In the genomic region with DNA sequence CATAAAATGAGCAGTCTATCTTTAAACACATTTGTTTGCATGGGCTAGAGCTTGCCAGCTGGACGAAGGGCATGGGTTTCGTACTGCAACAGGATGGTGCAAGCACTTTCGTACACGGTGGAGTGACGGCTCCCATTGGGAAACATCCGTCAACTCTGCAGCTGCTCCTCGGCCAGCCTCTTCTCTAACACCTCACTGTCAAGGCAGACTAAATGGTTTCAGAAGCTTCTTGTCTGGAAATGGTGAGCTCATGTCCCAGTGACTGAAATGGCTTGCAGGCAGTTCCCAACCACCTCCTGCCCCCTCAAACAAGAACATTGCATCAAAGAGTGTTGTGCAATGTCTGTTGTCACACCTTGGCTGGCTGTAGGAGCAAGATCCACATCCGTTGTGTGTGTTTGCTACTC, we compare ENCODE assay signal across 10 mouse cellular contexts.
DNase-seq lines count a peak whose midpoint lies in the region; ATAC-seq and TF ChIP-seq lines count a peak whose summit lies in the region.
"Had no signal": no experiment of that assay in that cellular context is flagged by ENCODE, and none has a peak within 500 bp of the region (broad histone marks: within the 10 kb centered on the region; RNA-seq: fewer than 3 reads in every experiment).

No protein-coding gene starts in this region.

- no peak for TF ChIP-seq CTCF in hindbrain, postnatal 0 days (IDR thresholded peaks at IDR 0.05; ENCODE audit: low read depth)
- no peak for TF ChIP-seq CTCF in liver, embryonic 14.5 days (IDR thresholded peaks at IDR 0.05; ENCODE audit: low read depth)
- no peak for TF ChIP-seq CTCF in thymus, adult 2 months (IDR thresholded peaks at IDR 0.05; ENCODE audit: borderline replicate concordance, control insufficient read depth, extremely low read depth, insufficient read depth, low read length, poor library complexity)

- no peak overlapping the region for H3K4me2 ChIP-seq in hindbrain, postnatal 0 days (ENCODE audit: low read depth, low read length)
- H3K4me2 ChIP-seq in hindbrain, embryonic 13.5 days, result no peak overlapping the region
- H3K4me2 ChIP-seq in liver, embryonic 14.5 days (ENCODE audit: low read depth), result no peak overlapping the region
- H3K4me2 ChIP-seq: embryonic facial prominence, embryonic 12.5 days; heart, embryonic 13.5 days had no signal

- no peak overlapping the region for H3K4me3 ChIP-seq in hindbrain, postnatal 0 days (ENCODE audit: low read length)
- H3K4me3 ChIP-seq in hindbrain, embryonic 13.5 days, result no peak overlapping the region
- no peak overlapping the region for H3K4me3 ChIP-seq in liver, embryonic 14.5 days (ENCODE audit: insufficient read depth in 1 of 2, low read depth in 2 of 2, low read length in 2 of 2)
- H3K4me3 ChIP-seq in thymus, adult 2 months (ENCODE audit: control insufficient read depth, insufficient read depth, low read length), result no peak overlapping the region
- H3K4me3 ChIP-seq: embryonic facial prominence, embryonic 12.5 days; heart, embryonic 13.5 days had no signal

- no peaks in the 10 kb centered on the region for H3K4me1 ChIP-seq in hindbrain, postnatal 0 days (ENCODE audit: insufficient read depth, low read length)
- H3K4me1 ChIP-seq in hindbrain, embryonic 13.5 days (replicated peaks), result 0 out of 2 replicates have a peak, but pooled peaks cover 5% of the 10 kb centered on the region
- no peaks in the 10 kb centered on the region; a peak in 1 of 4 replicates for H3K4me1 ChIP-seq in liver, embryonic 14.5 days (replicated peaks; ENCODE audit: control insufficient read depth in 2 of 2, insufficient read depth in 2 of 2, low read length in 1 of 2)
- H3K4me1 ChIP-seq in thymus, adult 2 months (replicated peaks; ENCODE audit: control insufficient read depth, insufficient read depth, low read length), result no peaks in the 10 kb centered on the region

- H3K36me3 ChIP-seq in hindbrain, postnatal 0 days (ENCODE audit: insufficient read depth, low read length), result no peaks in the 10 kb centered on the region
- H3K36me3 ChIP-seq in hindbrain, embryonic 13.5 days, result no peaks in the 10 kb centered on the region
- no peaks in the 10 kb centered on the region for H3K36me3 ChIP-seq in liver, embryonic 14.5 days (replicated peaks; ENCODE audit: control insufficient read depth, insufficient read depth, low read depth)
- no peaks in the 10 kb centered on the region for H3K36me3 ChIP-seq in thymus, adult 2 months (ENCODE audit: control insufficient read depth, insufficient read depth, low read length)
- H3K36me3 ChIP-seq: embryonic facial prominence, embryonic 12.5 days; heart, embryonic 13.5 days had no signal

- no peaks in the 10 kb centered on the region for H3K27me3 ChIP-seq in hindbrain, postnatal 0 days (ENCODE audit: insufficient read depth, low read length)
- H3K27me3 ChIP-seq in hindbrain, embryonic 13.5 days, result no peaks in the 10 kb centered on the region
- H3K27me3 ChIP-seq in liver, embryonic 14.5 days (ENCODE audit: control insufficient read depth, insufficient read depth, low read length), result no peaks in the 10 kb centered on the region
- no peaks in the 10 kb centered on the region for H3K27me3 ChIP-seq in thymus, adult 2 months (ENCODE audit: control insufficient read depth, insufficient read depth, low read length)
- H3K27me3 ChIP-seq: embryonic facial prominence, embryonic 12.5 days; heart, embryonic 13.5 days had no signal

- no peaks in the 10 kb centered on the region for H3K9me3 ChIP-seq in hindbrain, postnatal 0 days (ENCODE audit: low read length)
- no peaks in the 10 kb centered on the region for H3K9me3 ChIP-seq in hindbrain, embryonic 13.5 days
- H3K9me3 ChIP-seq in liver, embryonic 14.5 days (ENCODE audit: control insufficient read depth, low read length), result no peaks in the 10 kb centered on the region
- H3K9me3 ChIP-seq: embryonic facial prominence, embryonic 12.5 days; heart, embryonic 13.5 days had no signal

- no peak overlapping the region for H3K9ac ChIP-seq in hindbrain, postnatal 0 days (replicated peaks; ENCODE audit: low read length)
- H3K9ac ChIP-seq in hindbrain, embryonic 13.5 days, result no peak overlapping the region
- no peak overlapping the region for H3K9ac ChIP-seq in liver, embryonic 14.5 days (replicated peaks)
- H3K9ac ChIP-seq: embryonic facial prominence, embryonic 12.5 days; heart, embryonic 13.5 days had no signal

- peak; percentile 40 for DNase-seq in hindbrain, postnatal 0 days (ENCODE audit: low spot score)
- DNase-seq in gastrocnemius, adult 8-10 months (ENCODE audit: low spot score in 2 of 2), result peak; percentile 37 to 57
- peak; percentile 3 to 17 (median 6) for DNase-seq in liver, embryonic 14.5 days (ENCODE audit: low read depth in 3 of 3, low spot score in 3 of 3)
- DNase-seq in thymus, adult 2 months, result no peak
- no peak for DNase-seq in cerebellum, postnatal 14 days
- DNase-seq in embryo, embryonic 10.5 days (ENCODE audit: low spot score), result no peak

- no peak for TF ChIP-seq POLR2A in thymus, adult 2 months (IDR thresholded peaks at IDR 0.05; ENCODE audit: control insufficient read depth, extremely low read depth, insufficient read depth, low read length, poor library complexity)

- 44% methylated on average over 8 of the region's 8 CpGs for WGBS in hindbrain, postnatal 0 days
- 62% methylated on average over 8 of the region's 8 CpGs for WGBS in hindbrain, embryonic 13.5 days
- 61% methylated on average over 8 of the region's 8 CpGs for WGBS in liver, embryonic 14.5 days (ENCODE audit: insufficient replicate concordance)
- 87% methylated on average over 8 of the region's 8 CpGs for WGBS in thymus, adult 2 months

- no peak overlapping the region for H3K27ac ChIP-seq in hindbrain, postnatal 0 days
- no peak overlapping the region for H3K27ac ChIP-seq in hindbrain, embryonic 13.5 days
- H3K27ac ChIP-seq in liver, embryonic 14.5 days, result no peak overlapping the region
- H3K27ac ChIP-seq in thymus, adult 2 months (ENCODE audit: control insufficient read depth, insufficient read depth, low read length), result no peak overlapping the region
- H3K27ac ChIP-seq: embryonic facial prominence, embryonic 12.5 days; heart, embryonic 13.5 days had no signal

- TF ChIP-seq EP300 in liver, embryonic 14.5 days (IDR thresholded peaks at IDR 0.05; ENCODE audit: low read depth), result no peak

- ATAC-seq in hindbrain, postnatal 0 days, result peak; percentile 38; the same call in 1 of the 2 replicates
- ATAC-seq in hindbrain, embryonic 13.5 days (ENCODE audit: low FRiP score), result no peak
- peak; percentile 69 for ATAC-seq in liver, embryonic 14.5 days (ENCODE audit: insufficient read depth)
- ATAC-seq in neutrophil, adult 5-6 weeks (ENCODE audit: extremely low read depth, insufficient number of reproducible peaks, low FRiP score, poor library complexity, severe bottlenecking), result peak; percentile 10; the same call in 1 of the 2 replicates

Comparison
In these comparisons a context has a peak if more than half of its experiments do, and no peak if none do; other contexts are left out.
1. DNase-seq: peak in hindbrain, postnatal 0 days (single experiment), gastrocnemius, adult 8-10 months (2 of 2) and liver, embryonic 14.5 days (3 of 3); none in thymus, adult 2 months (single experiment), cerebellum, postnatal 14 days (0 of 2) and embryo, embryonic 10.5 days (single experiment).